Mouse (Mus musculus) cerebellum, adult 8-10 months (tissue): ENCODE measurements around the gene Plpp3.
A peak's percentile ranks its signal among the peaks of the same experiment; 100 is the strongest.

ENCODE experiments used
- DNase-seq: peaks from one replicate; pipeline ENCODE4 v3.0.0; 2022

Plpp3 gene

DNA sequence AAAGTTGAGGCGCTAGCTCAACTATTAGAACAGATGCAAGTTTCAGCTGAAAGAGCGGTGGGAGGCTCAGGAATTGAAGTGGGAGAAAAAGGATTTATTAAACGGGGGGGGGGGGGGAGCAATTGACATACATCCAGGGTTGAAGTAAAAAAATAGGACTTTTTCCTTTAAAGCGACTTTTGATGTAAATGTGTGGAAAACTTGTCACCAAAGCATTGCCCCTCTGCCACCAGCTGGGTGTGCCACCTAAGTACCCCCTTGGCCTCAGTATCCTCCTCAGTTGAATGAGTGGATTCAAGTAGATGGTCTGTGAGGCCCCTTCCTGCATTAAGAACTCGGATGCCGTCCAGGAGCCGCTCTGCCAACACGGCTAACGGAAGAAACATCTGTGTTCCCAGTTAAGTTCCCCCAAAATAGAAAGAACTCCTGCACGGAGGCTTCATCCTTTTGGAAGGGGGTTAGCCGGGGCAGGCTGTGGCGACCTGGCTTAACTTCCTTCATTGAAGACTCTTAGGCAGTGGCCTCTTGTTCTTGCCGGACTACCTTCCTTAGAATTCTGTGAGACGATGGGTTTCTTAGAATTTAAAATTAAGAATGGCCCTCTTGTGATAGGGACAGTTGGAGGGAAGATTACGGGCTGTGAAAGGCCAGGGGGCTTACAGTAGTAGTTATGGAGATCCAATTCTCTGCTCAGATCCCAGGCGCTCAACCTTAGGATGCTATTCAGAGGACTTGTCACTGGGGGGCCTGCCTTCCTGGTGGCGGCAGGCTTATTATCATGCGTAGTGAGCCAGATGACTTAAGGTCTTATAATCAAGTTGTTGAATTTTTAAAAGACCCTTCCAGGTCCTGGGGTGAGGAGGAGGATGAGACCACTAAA, 1.7 kb downstream of the Plpp3 start:
- no peak for DNase-seq

DNA sequence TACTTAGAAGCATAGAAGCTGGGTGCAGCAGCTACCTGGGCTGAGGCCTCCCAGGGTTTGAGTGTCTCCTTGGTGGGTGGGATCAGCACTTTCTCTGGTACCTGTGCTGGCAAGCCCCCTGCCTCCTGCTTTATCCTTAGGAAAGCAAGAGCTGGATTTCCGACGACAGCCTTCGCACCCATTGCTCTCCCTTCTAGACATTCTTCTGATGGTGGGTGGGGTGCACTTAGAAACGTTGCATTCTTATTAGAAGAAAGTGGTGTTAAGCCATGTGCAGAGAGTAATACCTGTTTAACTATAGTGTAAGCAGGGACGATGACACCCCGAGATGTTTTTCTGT, 2.4 kb downstream of the Plpp3 start:
- no peak for DNase-seq

DNA sequence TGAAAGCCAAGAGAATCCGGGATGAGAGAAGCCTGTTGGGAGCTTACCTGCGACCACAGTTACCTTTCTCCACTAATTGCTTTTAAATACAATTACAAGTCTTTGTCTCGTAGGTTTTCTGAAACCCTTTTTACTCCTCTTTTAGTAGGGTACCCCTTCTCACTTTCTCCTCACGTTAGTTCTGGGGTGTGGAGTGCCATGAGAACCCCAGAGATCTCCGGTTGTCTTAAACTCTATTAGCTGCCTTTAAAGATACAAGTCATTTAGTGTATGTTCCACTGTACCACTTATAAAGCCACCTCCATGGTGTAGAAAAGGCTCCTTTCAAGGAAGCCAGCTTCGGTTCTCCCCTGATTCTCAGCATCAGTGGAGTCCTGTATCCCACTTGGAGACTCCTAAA, 3.3 kb downstream of the Plpp3 start:
- DNase-seq: no peak

DNA sequence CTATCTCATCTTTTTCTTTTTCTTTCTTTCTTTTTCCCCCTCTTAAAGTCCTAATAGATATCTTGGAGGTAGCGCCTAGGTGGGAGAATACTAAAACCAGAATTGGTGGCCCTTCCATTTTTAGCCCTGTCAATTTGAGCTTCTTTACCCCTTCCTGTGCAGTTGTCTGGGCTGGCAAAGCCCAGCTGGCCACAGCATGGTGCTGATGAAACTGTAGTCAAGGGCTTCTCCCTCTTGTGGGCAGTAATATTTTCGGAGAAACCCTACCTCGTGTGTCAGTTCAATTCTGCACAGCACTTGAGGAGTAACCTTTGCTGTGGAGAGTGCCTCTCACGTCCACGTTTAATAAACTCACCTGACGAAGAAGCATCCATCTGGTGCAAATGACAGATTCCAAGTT, 4.9 kb downstream of the Plpp3 start:
- no peak for DNase-seq

DNA sequence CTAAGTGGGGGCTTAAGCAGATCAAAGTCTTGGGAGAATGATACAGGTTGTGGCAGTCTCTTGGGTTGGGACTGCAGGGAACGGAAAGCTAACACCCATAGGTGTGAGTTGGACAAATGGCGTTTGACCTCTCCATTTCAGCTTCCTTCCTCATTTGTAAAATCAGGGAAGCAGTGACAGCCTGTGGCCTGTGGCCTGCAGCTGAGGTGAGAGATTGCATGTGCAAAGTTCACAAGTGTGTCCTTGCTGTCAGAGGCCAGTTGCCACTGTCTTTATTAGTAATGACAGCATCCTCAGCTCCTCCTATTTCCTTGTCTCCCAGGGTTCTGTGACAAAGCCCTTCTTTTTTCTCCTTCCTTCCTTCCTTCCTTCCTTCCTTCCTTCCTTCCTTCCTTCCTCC, 5.5 kb downstream of the Plpp3 start:
- DNase-seq: no peak

DNA sequence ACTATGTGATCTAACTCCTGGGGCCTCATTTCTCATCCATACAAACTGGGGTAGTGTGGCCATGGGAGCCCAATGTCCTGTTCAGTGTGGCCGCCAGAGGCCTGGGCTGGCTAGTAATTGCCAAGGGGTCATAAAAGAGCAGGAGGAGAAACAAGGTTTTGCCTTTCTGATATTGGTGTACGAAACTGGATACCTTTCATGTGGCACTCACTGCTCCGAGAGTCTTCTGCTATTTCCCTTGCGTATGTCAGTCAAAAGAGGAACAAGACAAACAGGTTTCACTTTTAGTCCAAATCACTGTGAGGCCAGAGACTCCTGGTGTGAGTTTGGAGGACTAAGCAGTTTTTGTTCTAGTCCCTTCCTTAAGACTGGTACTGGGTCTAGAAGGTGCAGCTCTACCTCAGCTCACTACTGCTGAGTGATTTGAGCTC, 6.8 kb downstream of the Plpp3 start:
- no peak for DNase-seq

DNA sequence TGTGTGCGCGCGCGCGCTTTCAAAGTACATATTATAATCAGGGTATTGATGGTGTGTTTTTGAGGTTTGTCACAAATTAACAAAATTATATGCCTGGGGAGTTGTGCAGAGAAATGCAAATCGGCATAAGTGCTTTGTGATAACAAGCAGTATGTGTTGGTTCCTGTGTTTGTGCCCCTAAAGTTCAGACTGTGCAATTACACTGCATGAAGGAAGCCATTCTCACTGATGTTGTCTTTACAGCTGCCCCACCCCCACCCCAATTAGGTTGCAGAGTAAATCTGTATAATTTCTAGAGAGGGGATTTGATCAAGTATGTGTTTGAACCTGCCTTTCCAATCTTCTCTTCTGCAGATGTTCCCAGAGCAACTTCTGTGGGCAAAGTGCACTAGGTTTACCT, 7.8 kb downstream of the Plpp3 start:
- DNase-seq: no peak

DNA sequence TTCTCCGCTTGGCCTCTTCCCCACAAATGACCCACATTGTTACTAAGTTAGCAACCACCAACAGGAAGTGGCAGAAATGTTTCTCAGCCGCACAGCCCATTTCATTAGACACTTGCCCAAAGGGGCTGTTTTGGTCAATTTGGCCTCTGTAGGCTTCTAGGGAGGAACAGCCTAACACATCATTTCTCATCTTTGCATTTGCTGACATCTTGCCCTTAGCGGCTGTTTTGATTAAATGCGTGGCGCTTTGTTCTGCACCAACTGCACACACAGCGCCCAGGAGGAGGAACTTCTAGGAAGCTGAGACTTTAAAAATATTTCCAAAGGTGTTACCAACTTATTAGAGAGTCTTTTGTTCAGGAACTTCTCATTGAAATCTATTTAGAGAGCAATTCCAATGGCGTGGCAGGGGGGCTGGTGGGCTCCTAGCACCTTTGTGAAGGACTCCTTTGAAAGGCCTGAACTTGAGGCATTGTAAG, 12.0 kb downstream of the Plpp3 start:
- no peak for DNase-seq

DNA sequence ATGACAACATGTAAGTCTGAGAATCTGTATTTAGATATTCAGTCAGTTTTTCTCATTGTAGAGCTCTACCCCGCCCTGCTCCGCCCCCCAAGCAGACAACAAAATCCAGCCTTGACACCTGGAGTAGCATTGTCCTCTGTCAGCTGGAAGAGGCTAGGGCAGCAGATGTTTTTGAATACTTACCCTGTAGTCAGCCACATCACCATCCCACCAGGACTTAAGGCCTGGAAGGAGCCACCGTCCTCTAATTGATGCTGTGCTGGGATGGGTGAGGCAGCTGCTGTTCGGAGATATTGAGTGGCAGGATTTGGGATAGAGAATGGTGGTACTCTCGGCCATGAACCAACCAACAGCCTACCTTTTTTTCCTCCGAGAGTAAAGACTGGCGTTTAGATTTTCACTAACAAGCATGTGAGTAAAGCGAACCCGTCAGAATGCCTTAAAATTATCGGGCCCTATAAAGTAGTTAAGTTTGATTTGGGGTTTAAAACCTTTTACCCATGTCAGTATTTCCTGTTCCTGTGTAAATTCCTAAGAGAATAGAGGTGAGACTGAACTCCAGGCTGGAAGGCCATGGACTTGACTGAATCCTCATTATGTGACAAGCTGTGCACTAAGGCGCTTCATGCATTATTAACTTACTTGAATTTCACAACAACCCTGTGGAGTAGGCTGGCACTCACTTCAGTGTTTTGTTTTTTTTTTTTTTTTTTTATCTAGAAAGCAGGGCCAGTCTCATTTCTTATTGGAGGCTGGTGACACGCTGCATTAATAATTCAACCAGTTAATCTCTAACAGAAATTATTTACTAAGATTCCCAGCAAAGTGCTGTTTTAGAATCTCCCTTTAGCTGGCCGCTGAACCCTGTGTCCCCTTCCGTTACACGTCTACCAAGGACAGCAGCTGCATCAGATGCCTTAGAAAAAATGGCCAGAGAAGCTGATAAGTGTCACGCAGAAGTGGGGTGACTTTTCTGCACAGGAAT, 13.0 kb downstream of the Plpp3 start:
- DNase-seq: no peak

DNA sequence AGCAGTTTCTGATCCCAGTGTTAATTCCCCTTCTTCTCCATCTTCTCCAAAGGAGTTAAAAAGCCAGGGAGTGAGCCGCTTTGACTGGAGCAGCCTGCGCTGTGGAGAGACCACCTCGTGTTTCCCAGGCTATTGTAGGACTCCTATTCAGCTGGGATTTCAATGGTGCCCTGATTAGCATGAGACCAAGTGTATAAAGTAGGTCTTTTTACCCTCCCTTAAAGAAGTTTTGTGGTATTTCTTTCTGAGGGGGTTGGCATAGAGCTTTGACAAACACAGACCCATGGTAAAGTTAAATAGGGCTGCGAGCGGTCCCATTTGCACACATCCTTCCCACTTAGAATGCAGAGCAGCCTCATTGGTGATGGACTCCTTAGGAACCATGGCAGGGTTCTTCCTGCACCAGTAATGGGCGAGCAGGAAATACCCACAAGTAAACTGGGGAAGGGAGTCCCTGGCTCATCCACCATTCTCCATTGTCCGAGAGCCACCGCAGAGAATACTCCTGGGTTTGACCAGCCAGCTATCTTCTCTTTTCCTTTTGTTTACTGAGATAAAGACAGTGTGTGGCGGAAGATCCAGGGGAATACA, 13.8 kb downstream of the Plpp3 start:
- DNase-seq: no peak

DNA sequence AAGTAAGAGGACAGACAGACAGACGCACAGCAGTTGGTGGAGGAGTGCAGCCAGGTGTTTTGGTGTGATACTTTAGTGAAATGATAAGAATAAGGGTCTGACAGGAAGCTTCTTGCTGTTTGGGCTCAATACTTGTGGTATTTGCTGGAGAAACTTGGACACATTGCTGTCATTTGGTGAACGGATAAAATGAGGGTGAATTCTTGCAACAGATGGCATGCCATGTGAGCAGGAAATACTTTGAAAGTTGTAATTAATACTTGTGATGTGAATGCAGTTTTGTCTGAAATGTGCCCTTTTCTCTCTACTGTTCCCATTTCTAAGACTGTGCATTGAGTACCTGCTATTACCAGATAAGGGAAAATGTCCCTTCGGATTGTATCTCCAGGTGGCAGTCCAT, 14.3 kb downstream of the Plpp3 start:
- no peak for DNase-seq

DNA sequence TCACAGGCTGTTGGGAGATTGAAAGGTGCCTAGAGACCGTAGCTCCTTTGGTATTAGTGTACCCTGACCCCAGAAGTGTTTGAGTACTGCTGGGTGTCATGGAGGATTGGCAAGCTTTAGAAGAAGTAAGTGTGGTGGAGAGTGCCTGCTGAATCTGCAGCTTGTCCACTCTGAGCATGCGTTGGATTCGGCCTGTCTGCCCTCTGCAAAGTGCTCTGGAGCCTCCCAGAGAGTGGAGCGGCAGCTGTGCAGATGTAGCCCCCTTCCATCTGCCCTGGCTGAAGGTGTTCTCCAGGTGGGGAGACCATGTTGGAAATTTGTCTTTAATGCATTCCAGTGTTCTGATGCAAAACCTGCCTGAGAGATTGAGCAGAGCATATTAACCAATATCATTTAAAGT, 17.6 kb downstream of the Plpp3 start:
- no peak for DNase-seq

DNA sequence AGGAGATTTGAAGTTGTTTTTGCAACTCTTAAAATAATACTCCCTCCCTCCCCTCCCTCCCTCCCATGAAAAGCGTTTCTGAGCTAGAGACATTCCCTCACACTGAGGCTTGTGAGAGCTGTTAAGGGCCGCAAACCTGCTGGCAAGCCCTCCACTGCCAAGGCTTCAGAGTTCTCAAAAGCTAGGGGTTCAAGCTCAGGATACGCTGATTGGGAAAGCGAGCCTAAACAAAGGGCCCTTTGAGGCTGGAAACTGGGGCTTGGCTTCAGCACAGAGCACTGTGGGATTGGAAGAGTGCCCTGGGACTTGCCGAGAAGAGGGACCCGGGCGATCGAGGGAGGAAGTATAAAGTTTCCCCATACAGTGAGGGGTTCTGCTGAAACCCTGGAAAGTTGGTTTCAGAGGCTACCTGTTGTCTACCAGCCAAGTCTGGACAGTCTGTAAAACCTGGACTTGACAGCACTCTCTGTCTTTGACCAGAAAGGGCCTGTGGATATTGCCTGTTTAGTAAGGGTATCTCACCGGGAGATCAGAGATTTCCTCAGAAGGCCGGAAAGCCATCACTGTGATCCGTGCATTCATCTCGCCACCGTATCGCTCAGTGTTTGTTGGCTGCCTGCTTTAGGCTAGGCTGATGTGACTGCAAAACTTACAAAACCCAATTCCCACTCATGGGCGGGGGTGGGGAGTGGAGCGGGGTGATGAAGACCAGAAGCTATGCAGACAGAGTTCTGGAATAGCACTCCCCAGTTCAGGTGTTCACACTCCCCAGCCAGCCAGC, 18.3 kb downstream of the Plpp3 start:
- peak; percentile 15 for DNase-seq

DNA sequence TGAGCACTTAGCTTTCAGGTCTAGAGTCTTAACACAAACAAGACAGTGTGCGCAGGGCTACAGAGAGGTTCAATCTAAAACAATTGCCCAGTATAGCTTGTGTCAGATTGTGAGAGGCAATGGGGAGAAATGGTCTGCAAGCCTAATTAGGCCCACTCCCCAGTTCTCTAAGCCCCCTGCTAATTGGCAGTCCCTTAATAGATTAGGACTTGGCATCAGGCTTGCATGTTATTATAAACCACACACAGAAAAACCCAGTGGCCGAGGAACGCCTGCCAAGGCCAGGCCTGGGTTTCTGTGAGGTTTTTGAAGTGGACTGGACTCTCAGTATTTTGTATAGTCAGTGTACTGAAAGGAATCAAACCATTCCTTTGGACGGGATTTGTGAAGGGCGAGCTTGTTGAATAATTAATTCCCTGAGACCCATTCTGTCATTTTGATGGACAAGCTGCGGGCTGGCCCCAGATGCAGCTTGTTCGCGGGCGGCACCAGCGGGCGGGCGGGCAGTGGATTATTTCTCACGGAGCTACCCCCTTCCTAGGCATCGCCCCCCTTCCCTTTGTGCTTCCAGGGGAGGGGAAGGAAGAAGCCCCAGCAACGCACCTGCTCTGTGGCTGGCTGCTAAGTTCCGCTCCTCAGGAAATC, 24.0 kb downstream of the Plpp3 start:
- DNase-seq: peak; percentile 13

DNA sequence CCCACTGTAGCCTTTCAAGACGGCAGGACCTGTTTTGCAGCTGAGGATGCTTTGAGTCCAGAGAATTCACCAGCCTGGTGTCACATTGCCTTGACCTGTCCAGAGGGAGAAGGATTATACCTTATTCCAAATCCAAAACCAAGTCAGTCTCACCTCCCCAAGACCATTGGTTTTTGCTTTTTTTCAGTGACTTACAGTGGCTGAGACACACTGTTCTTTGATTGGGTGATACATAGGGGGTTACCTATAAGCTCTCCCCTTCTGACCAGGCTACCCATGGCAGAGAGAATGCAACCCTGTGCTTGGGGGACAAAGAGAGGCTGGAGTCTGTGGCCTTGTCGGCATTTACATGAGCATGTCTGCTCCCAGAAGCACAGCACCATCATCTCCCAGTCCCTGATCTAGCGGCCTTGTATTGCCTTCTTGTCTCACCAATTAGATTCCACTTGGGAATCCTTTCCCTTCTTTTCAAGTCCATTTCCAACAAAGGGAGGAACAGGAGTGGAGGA, 24.6 kb downstream of the Plpp3 start:
- no peak for DNase-seq

DNA sequence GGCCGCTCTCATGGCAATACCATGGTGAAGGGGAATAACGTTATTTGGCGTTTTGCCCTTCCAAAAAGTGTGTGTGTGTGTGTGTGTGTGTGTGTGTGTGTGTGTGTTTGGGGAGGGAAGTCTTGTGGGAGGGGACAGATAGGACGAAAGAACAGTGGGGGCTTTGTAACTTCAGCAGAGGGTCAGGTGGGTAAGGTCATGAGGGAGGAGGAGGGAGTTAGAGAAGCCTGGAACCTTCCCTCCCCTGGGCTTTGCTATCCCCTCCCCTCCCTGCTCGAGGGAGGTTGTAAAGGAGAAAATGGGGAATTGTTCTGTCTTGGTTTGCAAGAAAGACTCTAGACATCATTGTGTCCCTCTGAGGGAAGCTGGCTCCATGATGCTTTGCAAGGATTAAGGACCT, 25.1 kb downstream of the Plpp3 start:
- no peak for DNase-seq

DNA sequence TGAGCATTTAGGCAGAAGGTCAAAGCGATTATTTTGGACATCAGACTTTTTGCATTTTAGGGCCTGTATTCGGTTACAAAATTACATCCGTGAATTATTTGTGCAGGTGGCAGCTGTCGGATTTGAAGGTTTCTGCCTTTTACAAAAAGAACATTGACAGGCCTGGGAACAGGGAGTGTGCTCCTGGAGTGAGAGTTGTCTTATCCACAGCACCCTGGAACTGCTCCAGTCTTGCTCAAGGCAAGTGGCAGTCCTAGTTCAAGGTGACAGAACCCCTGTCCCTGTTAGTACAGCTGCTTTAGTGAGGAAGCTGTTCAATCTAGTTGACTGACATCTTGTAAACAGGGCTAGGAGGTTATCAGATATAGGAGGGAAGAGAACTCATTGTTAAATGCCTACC, 27.3 kb downstream of the Plpp3 start:
- no peak for DNase-seq

DNA sequence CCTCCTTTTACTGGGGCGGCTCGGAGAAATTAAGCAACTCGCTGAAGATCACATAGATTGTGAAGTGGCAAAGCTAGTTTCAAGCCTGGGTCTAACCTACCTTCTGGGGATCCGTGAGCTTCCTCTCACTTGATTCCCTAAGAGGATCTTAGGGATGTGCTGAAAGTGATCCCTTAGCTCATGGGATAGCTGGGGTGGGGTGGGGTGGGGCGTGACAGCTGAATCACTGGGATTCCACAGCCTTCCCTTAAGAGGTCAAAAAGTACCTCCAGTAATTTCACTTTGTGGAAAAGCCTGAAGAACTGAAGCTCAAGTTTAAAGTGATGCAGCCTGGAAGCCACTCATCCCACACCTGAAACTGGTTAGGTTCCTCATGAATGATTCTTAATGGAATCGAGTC, 27.8 kb downstream of the Plpp3 start:
- no peak for DNase-seq

DNA sequence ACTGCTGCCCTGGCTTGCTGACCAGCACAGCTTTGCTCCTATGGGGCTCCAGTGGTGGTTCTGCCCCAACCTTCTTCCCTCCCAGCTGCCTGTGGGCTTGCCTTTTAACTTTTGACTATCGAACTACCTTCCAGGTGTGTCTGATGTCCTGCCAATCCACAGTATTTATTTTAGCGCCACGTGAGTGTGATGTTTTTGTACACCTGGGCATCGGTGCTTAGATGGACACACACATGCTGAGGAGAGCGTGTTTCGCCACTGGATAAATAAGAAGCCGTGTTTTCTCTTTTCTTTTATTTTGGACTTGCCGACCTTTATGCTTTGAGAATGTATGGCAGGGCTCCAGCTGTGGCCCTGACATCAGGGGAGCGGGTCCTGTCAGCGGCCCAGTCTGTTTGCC, 29.5 kb downstream of the Plpp3 start:
- no peak for DNase-seq

DNA sequence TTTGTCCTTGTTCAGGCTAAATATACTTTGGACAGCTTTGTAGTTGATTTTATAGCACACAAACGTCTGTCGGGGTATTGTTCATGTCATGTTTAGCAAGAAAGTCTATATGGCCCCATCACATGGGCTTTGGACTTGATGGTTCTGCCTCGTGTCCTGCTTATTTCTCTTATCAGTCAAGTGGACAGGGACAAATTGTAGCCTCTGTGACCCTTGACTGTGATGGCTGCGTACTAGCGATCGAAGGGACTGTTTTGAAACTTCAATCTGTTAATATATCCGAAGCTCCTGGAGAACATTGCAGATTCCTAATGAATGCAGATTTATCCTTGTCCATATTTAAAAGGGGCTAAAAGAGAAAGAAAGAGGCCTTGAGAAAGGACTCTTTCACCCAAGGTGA, 30.7 kb downstream of the Plpp3 start:
- no peak for DNase-seq

DNA sequence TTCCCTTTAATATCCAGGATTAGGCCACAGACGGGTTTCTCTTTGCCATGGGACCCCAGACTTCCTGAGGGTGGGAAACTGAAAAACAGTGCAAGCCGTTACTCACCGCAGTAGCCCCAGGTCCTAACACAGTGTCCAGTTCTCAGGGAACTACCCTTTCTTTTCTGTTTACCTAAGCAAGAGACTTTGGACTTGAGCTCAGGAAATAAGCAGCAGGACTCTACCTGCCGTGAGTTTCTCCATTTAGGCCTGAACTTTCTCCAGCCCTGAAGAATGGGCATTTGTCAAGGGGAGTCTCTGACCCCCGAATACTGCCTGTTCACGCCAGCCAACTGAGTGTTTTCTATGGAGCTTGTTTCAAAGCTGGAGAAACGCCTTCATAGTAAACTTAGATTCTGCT, 31.7 kb downstream of the Plpp3 start:
- no peak for DNase-seq

DNA sequence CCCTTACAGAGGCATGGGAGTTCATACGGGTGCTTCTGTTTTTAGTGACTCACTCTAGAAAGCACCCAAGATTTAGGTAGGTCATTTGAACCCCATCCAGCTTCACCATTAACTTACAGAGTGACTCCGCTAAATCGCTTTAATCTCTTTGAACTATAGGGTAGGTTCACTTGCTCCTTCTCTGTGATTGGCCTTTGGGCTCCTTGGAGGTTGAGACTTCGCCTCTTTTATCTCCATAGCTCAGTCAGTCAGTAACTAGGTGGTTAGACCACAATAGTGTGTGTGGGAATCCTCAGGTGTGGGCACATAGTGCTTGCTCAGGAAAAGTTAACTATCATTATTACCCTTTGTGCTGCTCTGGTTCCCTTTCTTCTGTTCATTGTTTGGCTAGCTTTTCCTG, 33.7 kb downstream of the Plpp3 start:
- no peak for DNase-seq
